Mouse (Mus musculus): ENCODE results near the gene Loxl1. TPM values are rescaled to one million over a fixed set of nuclear protein-coding genes. Genes with fewer than 3 reads are reported as not detected.

Loxl1 gene
- total RNA-seq, 4 experiments from 2014 or later = 20.4 to 28.6 (median 23.0) TPM

- no peak for DNase-seq
Observed at GRCm38 (mm10) chr9:58248746-58249413, 64.1 kb downstream of the Loxl1 start.

DNA sequence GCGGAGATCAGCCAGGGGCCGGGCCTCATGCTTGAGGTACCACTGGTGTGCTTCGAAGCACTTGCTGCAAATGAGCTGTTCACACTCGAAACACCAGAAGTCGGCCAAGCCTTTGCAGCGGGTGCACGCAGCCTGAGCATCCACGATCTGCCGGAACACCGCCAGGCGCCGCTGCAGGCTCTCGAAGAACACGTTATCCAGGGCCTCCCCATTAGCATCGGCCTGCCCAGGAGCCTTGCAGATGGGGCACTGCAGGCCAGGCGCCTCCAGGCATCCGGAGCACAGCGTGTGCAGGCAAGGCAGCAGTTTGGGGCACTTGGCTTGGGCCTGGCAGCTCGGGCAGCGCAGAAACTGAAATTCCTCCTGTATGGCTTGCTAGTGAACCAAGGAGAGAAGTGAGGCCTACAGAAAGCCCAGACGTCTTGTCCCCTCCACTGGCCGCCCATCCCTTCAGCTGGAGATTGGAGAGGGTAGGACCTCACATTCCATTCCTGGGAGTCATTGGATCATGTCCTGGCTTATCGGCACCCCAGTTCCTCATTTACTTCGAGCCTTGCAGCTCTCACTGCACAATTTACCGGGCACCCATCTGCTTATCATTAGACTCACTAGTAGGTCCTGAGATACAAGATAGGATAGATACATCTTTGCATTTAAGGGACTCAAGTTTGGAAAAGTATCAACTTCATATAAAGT is 65.8 kb downstream of the Loxl1 start:
- peak; percentile 72 for DNase-seq

DNA sequence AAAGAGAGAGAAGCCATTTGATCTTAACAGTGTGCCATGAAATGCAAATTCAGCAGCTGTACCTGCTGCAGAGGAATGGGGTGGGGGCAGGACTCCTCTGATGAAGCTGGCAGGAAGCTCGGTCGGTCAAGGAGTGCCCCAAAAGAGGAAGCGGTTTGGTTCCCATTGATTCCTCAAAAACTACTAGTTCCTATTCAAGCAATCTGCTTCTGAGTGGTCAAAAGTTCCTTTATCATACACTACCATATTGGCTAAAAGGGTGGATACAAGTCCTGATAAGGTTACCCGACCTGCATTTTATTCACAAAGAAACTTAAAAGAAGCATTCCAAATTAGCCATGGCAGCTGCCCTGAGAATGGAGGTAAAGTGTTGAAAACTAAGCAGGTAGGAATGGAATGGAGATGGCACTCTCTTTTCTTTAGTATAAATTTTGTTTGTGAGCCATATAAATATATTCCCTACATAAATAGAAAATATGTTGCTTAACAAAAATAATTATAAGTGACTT is 66.8 kb downstream of the Loxl1 start:
- DNase-seq = no peak

DNA sequence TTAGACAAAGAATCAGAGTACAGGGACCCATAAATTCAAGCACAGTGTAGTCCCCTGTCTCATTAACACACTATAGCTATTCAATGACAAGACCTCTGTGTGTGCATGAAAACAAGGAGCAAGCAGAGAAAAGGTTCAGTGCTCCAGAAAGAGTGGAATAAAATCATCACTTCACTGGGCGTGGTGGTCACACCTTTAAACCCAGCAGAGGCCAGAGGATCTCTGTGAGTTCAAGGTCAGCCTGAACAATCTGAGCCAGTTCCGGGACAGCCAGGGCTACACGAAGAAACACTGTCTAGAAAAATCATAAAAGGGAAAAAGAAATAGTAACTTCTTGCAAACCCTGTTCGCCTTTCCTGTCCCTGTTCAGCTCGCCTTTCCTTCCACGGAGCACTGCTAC is 69.3 kb downstream of the Loxl1 start:
- no peak for DNase-seq

GRCm38 (mm10) chr9:58242696-58243095 is 70.3 kb downstream of the Loxl1 start:
- DNase-seq = no peak

DNA sequence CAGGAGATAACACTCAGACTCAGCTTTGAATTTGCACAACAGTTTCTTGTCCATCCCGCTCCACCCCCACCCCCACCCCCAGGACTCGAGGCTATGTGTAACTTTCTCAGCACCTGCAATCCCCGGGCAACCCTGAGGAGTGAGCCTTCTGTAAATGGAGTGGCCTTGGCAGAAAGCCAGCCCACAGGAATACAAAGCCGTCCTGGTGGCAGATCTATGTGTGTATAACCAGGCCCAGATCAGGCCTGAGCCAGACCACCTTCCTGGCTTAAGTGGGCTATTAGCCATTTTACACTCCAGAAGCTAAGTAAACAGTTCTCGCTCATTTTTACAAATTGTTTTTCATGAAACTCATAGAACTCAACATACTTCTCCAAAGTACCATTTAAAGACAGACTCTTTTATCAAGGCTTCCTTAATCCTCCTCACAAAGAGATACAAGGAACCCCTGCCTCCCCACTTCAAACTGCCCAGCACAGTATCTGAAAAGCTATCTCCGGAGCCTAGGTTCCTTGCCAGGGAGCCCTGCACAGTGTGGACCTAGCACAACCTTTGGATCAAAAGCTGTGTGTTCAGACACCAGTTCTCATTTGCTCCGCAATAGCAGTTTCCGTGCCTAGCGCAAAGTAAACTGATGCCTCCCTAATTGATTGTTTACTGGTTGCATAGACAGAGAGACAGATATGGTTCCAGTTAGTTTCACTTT is 71.1 kb downstream of the Loxl1 start:
- peak; percentile 64 for DNase-seq

Other genes starting within 250 kb of the Loxl1 start
- gene Stra6, start 249.4 kb downstream of the Loxl1 start, total RNA-seq (2022) = 1 to 10 TPM; 1.0 to 2.6 (median 2.2) TPM
- gene Ccdc33, start 194.4 kb downstream of the Loxl1 start, total RNA-seq (2022) = 1 to 10 TPM in 2 of 4 experiments, under 1 TPM in 1, not detected in 1; 0.49 to 2.4 (median 1.2) TPM
- 10 to 100 TPM; 23.6 to 40.9 (median 28.1) TPM for gene Islr, start 108.9 kb downstream of the Loxl1 start, total RNA-seq (2022)
- gene Islr2, start 108.9 kb downstream of the Loxl1 start, total RNA-seq (2022) = 1 to 10 TPM; 1.2 to 1.9 (median 1.7) TPM
- 10 to 100 TPM; 23.4 to 45.6 (median 31.8) TPM for gene Pml, start 63.4 kb downstream of the Loxl1 start, total RNA-seq (2022)
- gene Stoml1, start 60.0 kb downstream of the Loxl1 start, total RNA-seq (2022) = 10 to 100 TPM; 19.9 to 32.9 (median 28.3) TPM
- gene Tbc1d21, start 57.3 kb upstream of the Loxl1 start, total RNA-seq (2022) = not detected
- 10 to 100 TPM; 10.8 to 13.7 (median 12.4) TPM for gene Insyn1, start 175.4 kb upstream of the Loxl1 start, total RNA-seq (2022)
- gene Cd276, start 242.3 kb upstream of the Loxl1 start, total RNA-seq (2022) = 10 to 100 TPM; 10.2 to 13.1 (median 10.8) TPM

All from adrenal gland, adult 8-10 months (tissue).